Mouse (Mus musculus) neural tube, embryonic 14.5 days (tissue): ENCODE data around the gene Cntfr. TPM values are rescaled to one million over a fixed set of nuclear protein-coding genes. Genes with fewer than 3 reads are reported as not detected.

ENCODE experiments used
- ATAC-seq: fragments of 200-750 bp; cut with Nextera tagmentation; 2 replicates; pipeline ENCODE4 v1.8.0; 2017; ENCODE audit warnings: low read depth, mild to moderate bottlenecking, moderate TSS enrichment, moderate library complexity
- H3K27ac ChIP-seq: fragments of 300-500 bp; sonication (generic); 2 replicates; pipeline ENCODE4 v1.5.1; 2014; ENCODE audit warnings: low read depth, mild to moderate bottlenecking, control low read depth, low read length, moderate library complexity, mixed read lengths
- H3K27me3 ChIP-seq: fragments of 300-500 bp; sonication (generic); 2 replicates; pipeline ENCODE4 v1.6.1; 2014; ENCODE audit warnings: low read length; ENCODE audit not compliant: control insufficient read depth, insufficient read depth
- H3K36me3 ChIP-seq: fragments of 300-500 bp; sonication (generic); 2 replicates; pipeline ENCODE4 v1.6.1; 2014; ENCODE audit warnings: low read length, mixed read lengths; ENCODE audit not compliant: control insufficient read depth, insufficient read depth
- H3K4me1 ChIP-seq: fragments of 300-500 bp; sonication (generic); 2 replicates; pipeline ENCODE4 v1.6.1; 2014; ENCODE audit warnings: low read length; ENCODE audit not compliant: control insufficient read depth, insufficient read depth
- H3K4me2 ChIP-seq: fragments of 300-500 bp; sonication (generic); 2 replicates; pipeline ENCODE4 v1.6.1; 2014; ENCODE audit warnings: mild to moderate bottlenecking, low read depth, low read length, control low read depth
- H3K4me3 ChIP-seq: fragments of 300-500 bp; sonication (generic); 2 replicates; pipeline ENCODE4 v1.5.1; 2014; ENCODE audit warnings: low read depth, low read length, control low read depth, mixed read lengths
- H3K9ac ChIP-seq: fragments of 300-500 bp; sonication (generic); replicated peaks from 2 replicates; pipeline ENCODE4 v1.6.1; 2014; ENCODE audit warnings: low read depth, mild to moderate bottlenecking, control low read depth, low read length, mixed read lengths
- H3K9me3 ChIP-seq: fragments of 300-500 bp; sonication (generic); 2 replicates; pipeline ENCODE4 v1.6.1; 2016; ENCODE audit warnings: low read length; ENCODE audit not compliant: control insufficient read depth
- WGBS: fragments of 180-500 bp; shearing (Covaris S2); extraction: QIAGEN DNeasy Blood & Tissue Kit; methylation state at CpG from one replicate; pipeline ENCODE4 v1.1.7; 2014; 5-methylcytosine and 5-hydroxymethylcytosine counted together
- polyA plus RNA-seq: library from polyadenylated mRNA; unstranded; fragments of >200 nt; fragmentation: Nextera tagmentation; extraction: Ambion mirVana; gene quantifications from 2 replicates; pipeline ENCODE4 v1.2.1, GENCODE M21; 2014

The Cntfr gene
- polyA plus RNA-seq, 1 experiment from 2014 or later: 15.6 TPM

DNA sequence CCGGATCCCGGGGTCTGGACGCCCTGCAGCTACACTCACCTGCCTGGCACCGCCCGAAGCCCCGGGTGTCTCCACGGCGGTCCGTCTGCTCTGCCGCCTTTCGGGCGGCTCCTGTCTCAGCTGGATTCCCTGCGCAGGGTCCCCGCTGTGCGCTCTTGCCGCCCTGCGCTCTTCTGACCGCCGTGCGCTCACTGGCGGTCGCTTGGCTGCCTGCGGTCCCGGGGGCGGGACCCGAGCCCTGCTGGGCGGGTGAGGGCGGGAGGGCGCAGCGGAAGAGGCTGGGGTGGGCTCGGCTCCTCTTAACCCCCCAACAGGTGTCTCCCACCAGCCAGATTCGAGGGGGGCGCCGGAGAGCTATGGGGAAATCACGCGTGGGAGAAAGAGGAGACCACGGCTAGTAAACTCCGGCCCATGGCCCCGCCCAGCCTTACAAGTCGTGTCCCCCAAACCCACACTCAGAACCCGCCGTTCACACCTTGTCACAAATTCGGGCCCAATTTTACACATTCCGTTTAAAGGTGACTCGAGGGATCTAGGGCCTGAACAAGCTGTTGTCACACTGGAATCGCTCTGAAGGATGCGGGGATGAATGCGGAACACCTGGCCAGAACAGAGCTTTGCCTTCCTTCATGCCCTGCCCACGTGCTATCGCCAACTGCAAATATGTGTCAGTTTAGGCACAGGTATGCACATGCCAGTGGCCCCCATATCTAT, 34.3 kb upstream of the Cntfr start, which contains the start of gene Arid3c:
TSS of gene Arid3c (minus strand) at position 91 of the 714 bp plus-strand sequence.
- peaks cover 12% of the 10 kb centered on the region; the same call in 1 of the 2 replicates for H3K4me1 ChIP-seq
- peak within 1 kb of the TSS; percentile 63 for H3K4me2 ChIP-seq
- H3K9ac ChIP-seq: peak within 1 kb of the TSS; percentile 21; the same call in 1 of the 2 replicates
- peaks cover 20% of the 10 kb centered on the region for H3K27me3 ChIP-seq
- no peaks in the 10 kb centered on the region for H3K9me3 ChIP-seq
- 0 out of 2 replicates have a peak, but pooled peaks have one; percentile 19 for ATAC-seq
- no peaks in the 10 kb centered on the region for H3K36me3 ChIP-seq
- no peak within 1 kb of the TSS for H3K27ac ChIP-seq
- WGBS: 2% methylated on average over 50 of the region's 50 CpGs
- H3K4me3 ChIP-seq: peak within 1 kb of the TSS; percentile 33

DNA sequence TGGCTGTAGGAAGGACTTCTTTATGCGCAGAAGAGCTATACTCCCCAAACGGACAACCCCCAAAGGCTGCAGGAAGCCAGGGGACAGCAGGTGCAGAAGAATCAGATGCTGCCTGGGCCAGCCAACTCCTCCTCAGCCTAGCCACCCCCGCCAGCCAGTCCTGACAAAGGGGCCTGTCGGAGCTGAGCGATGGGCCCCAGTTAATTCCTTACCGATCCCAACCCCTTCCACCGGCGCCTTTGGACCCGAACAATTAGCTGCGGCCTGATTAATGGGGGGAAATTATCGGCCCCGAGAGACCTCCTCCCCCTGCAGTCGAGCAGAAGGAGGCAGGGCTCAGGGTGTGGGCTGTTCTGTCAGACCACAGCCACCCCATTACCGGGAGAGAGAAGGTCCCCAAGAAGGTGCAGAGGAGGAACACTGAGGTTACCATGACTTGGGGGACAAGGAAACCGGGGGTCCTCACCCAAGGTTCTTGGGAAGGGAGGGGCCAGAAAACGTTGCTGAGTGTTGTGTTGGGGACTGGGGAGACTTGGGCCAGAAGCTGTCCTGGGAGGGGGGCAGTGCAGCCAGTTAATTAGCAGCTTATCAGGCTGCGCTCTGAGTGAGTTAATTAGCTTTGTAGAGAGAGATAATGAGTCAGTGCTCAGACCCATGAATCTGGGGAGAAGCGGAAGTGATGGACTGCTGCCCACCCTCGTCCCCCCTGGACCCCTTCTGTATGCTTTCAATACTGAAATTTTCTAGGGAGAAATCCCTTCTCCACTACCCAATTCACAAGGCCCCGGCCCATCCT, 30.1 kb upstream of the Cntfr start:
- Histone ChIP-seq H3K27me3 (peaks cover 20% of the 10 kb centered on the region), H3K27ac (peak overlapping the region; percentile 62)

DNA sequence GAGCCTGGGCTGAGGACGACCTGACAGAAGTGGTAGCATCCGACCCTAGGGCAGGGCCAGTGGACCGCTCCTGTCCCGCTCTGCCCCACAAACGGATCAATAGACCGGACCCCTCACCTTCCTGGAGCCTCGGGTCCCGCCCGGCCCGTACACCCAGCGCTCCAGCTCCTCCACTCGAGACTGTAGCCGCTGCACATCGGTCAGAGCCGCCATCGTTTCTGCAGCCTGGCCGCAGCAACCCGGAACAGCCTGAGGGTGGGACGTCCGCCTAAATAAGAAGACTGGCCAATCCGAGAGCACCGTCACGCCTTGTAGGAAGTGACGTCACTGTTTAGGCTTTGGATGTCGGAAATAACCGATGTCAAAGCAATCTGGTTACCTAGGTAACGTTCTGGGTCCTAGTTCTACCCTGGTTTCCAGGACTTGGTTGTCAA, 26.0 kb upstream of the Cntfr start, which contains the start of gene Dctn3:
TSS of gene Dctn3 (minus strand) at position 253 of the 434 bp plus-strand sequence.
- Histone ChIP-seq H3K9me3 (no peaks in the 10 kb centered on the region), H3K27me3 (peaks cover 5% of the 10 kb centered on the region), H3K9ac (peak within 1 kb of the TSS; percentile 89), H3K4me1 (peaks cover 29% of the 10 kb centered on the region), H3K27ac (peak within 1 kb of the TSS; percentile 52), H3K36me3 (peaks cover 24% of the 10 kb centered on the region), H3K4me3 (peak within 1 kb of the TSS; percentile 75), H3K4me2 (peak within 1 kb of the TSS; percentile 58)
- under 1% methylated on average over 27 of the region's 27 CpGs for WGBS
- peak; percentile 94 for ATAC-seq

More for the DNA sequence above, 30.1 kb upstream of the Cntfr start:
- Histone ChIP-seq H3K9me3 (no peaks in the 10 kb centered on the region), H3K4me2 (peak overlapping the region; percentile 29; the same call in 1 of the 2 replicates), H3K4me3 (no peak overlapping the region), H3K4me1 (peaks cover 26% of the 10 kb centered on the region), H3K36me3 (no peaks in the 10 kb centered on the region), H3K9ac (0 out of 2 replicates have a peak overlapping the region, but pooled peaks have one; percentile 7)
- peak; percentile 24; the same call in 1 of the 2 replicates for ATAC-seq
- 6% methylated on average over 20 of the region's 20 CpGs for WGBS

DNA sequence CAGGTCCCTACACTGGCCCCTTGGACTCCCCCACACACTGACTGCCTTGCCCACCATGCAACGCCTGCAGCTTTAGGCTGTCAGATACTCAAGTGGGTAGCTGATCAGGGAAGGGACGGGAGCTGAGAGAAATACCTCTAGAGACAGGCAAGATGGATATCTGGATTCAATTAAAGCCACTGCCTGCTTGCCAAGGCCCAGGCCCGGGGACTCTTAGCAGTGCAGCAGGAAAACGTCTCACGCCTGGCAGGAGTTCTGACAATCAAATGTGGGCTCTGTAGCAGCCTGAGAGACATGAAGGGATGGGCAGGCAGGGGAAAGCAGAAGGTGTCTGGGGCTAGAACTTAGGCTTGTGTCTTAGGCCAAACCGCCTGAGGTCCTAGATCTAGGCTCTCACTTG, 19.9 kb upstream of the Cntfr start:
- no peak overlapping the region for H3K9ac ChIP-seq
- peaks cover 33% of the 10 kb centered on the region for H3K36me3 ChIP-seq
- H3K27ac ChIP-seq: peak overlapping the region; percentile 17; the same call in 1 of the 2 replicates
- H3K4me2 ChIP-seq: no peak overlapping the region
- H3K9me3 ChIP-seq: no peaks in the 10 kb centered on the region
- H3K4me1 ChIP-seq: peaks cover 27% of the 10 kb centered on the region
- H3K4me3 ChIP-seq: no peak overlapping the region
- WGBS: 76% methylated on average over 6 of the region's 6 CpGs
- H3K27me3 ChIP-seq: no peaks in the 10 kb centered on the region
- no peak for ATAC-seq

DNA sequence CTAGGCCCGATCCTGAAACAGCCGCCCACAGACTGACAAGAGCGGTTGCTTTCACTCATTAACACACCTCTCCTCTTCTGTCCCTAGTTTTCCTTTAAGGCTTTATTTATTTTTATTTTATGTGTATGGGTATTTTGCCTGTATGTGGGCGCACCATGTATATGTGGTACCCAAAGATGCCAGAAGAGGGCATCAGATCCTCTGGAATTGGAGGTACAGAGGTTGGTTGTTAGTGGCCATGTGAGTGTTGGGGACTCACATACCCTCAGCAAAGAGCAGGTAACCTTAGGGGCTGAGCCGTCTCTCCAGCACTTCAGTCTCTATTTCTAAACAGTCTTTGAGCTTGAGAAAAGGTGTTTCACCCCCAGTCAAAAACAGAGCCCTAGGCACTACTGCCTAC, 18.7 kb upstream of the Cntfr start:
- Histone ChIP-seq H3K27ac (no peak overlapping the region), H3K36me3 (peaks cover 32% of the 10 kb centered on the region), H3K4me2 (no peak overlapping the region), H3K4me3 (no peak overlapping the region), H3K9me3 (no peaks in the 10 kb centered on the region), H3K4me1 (peaks cover 29% of the 10 kb centered on the region), H3K9ac (no peak overlapping the region), H3K27me3 (no peaks in the 10 kb centered on the region)
- WGBS: 84% methylated on average over 5 of the region's 5 CpGs
- ATAC-seq: no peak

DNA sequence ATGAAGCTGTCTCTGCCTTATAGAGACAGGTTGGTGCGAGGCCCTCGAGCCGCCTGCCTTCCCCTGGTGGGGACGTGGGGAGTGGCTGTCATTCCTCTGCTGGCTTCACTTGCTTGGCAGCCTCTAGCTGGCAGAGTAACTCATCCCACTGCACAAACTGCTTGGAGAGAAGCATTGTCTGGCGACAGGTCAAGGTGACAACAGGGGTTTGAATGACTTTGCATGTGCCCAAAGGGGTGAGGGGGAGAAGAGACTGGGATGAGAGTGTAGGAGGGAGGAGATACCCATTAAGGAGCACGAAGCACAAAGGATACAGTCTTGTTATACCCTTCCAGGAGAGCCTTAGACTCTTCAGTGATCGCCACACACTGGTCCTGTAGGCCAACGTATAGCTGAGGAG, 18.2 kb upstream of the Cntfr start:
- Histone ChIP-seq H3K27ac (no peak overlapping the region), H3K36me3 (peaks cover 27% of the 10 kb centered on the region), H3K4me1 (peaks cover 29% of the 10 kb centered on the region), H3K9me3 (no peaks in the 10 kb centered on the region), H3K27me3 (no peaks in the 10 kb centered on the region), H3K9ac (no peak overlapping the region), H3K4me2 (no peak overlapping the region), H3K4me3 (no peak overlapping the region)
- WGBS: 80% methylated on average over 8 of the region's 8 CpGs
- ATAC-seq: no peak

DNA sequence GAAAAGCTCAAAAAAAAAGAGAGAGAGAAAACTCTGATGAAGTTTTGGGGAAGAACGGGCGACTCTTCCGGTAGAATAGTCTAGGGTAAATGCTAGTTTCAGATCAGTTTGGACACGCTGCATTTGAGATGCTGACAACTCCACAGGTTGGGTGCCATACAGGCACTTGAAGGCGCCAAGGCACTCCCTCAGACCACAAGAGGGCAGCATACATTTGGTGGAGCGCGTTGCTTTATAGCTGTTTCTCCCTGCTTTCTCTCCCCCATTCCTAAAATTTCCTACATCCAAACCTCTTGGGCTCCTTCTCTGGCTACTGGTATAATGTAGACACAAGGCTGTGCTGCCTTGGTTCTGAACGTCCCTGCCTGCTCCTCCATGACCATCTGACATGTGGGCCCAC, 17.4 kb upstream of the Cntfr start:
- Histone ChIP-seq H3K27me3 (no peaks in the 10 kb centered on the region), H3K4me3 (no peak overlapping the region; the same call in 1 of the 2 replicates), H3K4me2 (peak overlapping the region; percentile 97; the same call in 1 of the 2 replicates), H3K36me3 (peaks cover 22% of the 10 kb centered on the region), H3K9me3 (no peaks in the 10 kb centered on the region), H3K27ac (peak overlapping the region; percentile 10; the same call in 1 of the 2 replicates), H3K4me1 (peaks cover 29% of the 10 kb centered on the region), H3K9ac (no peak overlapping the region)
- no peak for ATAC-seq
- WGBS: 15% methylated on average over 8 of the region's 8 CpGs

DNA sequence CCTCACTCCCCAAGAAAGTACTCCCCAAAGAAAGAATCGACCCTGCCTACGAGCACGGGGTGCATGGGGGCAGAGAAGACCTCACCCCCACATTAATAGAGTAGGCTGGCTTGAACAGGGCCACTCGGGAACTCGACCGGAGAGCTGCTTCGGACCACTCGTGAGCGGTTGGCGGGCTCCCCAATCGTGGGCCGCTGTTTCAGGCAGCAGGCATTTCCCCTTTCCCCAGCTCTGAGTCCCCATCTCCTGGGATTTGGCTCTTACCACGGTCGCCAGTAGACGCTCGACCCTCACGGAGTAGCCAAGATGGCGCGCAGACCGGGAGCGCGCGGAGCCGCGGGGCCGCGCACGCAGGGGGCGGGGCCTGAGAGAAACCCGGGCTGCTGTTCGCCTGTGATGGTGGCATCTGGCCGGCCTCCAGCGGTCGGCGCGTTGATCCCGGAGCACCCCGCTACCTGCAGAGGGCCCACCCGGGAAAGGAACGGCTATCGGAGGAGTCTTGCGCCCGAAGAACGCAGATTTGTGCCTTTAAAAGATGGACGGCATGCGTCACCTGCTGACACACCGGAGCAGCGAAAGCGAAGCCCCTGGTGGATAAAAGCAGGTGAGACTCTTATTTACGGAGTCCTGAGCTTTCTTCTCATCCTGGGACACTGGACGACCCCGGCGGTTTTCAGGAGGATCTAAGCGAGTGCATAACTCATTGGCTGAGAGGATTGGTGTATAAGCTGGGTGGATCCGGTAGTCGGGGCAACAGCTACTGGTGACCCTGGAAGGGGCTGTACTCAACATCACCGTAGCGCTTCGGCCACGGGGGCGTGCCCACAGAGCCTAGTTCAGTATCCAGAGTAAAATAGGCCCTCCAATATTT, 16.5 kb upstream of the Cntfr start, which contains the start of gene Rpp25l:
TSS of gene Rpp25l (minus strand) at position 338 of the 871 bp plus-strand sequence.
- peak; percentile 71 for ATAC-seq
- peak within 1 kb of the TSS; percentile 75 for H3K27ac ChIP-seq
- peak within 1 kb of the TSS; percentile 73 for H3K9ac ChIP-seq
- H3K4me3 ChIP-seq: peak within 1 kb of the TSS; percentile 63
- peaks cover 29% of the 10 kb centered on the region for H3K4me1 ChIP-seq
- no peaks in the 10 kb centered on the region for H3K27me3 ChIP-seq
- no peaks in the 10 kb centered on the region for H3K9me3 ChIP-seq
- peak within 1 kb of the TSS; percentile 97 for H3K4me2 ChIP-seq
- under 1% methylated on average over 60 of the region's 61 CpGs for WGBS
- H3K36me3 ChIP-seq: peaks cover 14% of the 10 kb centered on the region
